Mouse (Mus musculus) heart, postnatal 0 days (tissue): ENCODE results near the gene Galntl6.

ENCODE experiments used
- CTCF ChIP-seq: IDR thresholded peaks from 2 replicates; pipeline ENCODE4 v1.5.1; 2016; ENCODE audit warnings: antibody characterized with exemption, control low read depth, low read depth
- EP300 ChIP-seq: IDR thresholded peaks from 2 replicates; pipeline ENCODE4 v1.6.1; 2016; ENCODE audit warnings: antibody characterized with exemption, low read depth

GRCm38 (mm10) chr8:58510516-58510915 lies 401.9 kb downstream of the Galntl6 start:
- TF ChIP-seq CTCF: no peak
- no peak for TF ChIP-seq EP300
